Mouse (Mus musculus) left cerebral cortex, adult 9 months (tissue): Measurements from ENCODE around the gene Asap3.

Experiments used
- DNase-seq, 2 experiments: peaks; one replicate each; pipeline ENCODE4 v3.0.0; 2022; ENCODE audit warnings: low spot score in 2 of 2

The Asap3 gene

GRCm38 (mm10) chr4:136206033-136206893 lies at the start of gene Asap3:
Asap3 (plus strand) TSS chr4:136206365.
- DNase-seq: peak; percentile 52 to 84

DNA sequence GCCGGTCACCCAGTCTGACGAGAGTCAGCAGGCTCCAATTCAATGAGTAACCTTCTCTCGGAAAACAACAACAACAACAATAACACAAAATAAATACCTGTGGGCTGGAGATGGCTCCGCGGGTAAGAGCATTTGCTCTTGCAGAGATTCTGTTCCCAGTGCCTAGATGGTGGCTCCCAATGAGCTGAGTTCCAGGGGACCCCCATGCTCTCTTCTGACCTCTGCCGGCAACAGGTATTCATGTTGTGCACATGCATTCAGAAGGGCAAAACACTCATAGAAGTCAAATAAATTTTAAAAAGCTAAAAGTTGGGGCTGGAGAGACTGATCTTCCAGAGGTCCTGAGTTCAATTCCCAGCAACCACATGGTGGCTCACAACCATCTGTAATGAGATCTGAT lies 47.7 kb upstream of the Asap3 start:
- DNase-seq: no peak

DNA sequence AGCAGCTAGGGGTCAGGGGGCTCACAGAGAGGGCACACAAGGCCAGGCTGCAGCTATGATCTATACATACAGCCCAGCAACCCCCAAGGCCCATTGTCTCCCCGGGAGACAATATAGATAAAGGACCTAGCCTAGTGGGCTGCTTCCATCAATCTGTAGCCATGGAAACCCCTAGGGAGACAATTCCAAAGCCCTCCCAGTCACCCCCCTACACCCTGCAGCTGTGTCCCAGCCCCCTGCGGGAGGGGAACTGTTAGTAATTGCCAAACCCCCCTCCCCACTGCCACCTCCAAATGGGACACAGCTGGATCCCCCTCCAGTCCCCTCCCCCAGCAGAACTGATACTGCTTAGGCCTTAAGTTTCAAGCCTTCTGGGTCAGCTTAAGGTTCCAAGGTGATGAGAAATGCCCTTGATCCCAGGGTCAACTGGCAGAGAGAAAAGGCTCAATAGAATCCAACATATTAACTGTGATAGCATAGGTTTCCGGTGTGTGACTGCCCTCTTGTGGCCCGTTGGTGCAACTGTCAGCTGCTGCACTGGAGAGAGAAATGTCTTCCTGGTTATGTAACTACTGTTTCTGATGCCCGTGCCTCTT lies 46.3 kb upstream of the Asap3 start:
- peak in 1 of 2 experiments; percentile 86 for DNase-seq

- peak in 1 of 2 experiments; percentile 88 for DNase-seq
Measured at GRCm38 (mm10) chr4:136163448-136163847, 42.7 kb upstream of the Asap3 start.

- no peak for DNase-seq
Measured at GRCm38 (mm10) chr4:136164981-136165380, 41.2 kb upstream of the Asap3 start.

DNA sequence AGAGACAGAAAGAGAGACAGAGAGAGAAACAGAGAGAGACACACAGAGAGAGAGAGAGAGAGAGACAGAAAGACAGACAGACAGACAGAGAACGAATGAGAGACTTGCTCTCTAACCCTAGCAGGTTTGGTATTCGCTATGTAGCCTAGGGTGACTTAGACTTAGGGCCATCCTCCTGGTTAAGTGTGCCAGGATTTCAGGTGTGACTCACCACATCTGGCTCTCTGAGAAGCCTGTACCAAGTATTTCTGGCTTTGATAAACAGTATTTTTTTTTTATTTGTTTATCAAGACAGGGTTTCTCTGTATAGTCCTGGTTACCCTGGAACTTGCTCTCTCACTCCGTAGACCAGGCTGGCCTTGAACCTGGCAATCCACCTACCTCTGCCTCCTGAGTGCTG lies 38.5 kb upstream of the Asap3 start:
- no peak for DNase-seq

DNA sequence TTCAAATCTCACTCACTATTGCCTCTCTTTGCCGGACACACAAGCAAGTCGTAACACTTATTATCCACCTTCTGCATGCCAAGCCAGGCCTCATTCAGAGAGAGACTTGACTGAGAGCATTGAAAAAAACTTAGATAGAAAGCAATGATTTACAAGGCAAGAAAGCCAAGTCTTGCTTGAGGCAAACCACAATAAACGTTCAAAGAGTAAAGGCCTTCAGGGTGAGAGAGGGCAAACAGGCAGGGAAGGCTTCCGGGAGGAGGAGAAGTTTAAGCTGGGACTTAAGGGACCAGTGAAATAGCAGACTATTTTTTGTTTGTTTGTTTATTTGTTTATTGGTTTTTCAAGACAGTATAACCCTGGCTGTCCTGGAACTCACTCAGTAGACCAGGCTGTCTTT lies 35.8 kb upstream of the Asap3 start:
- no peak for DNase-seq

- no peak for DNase-seq
Measured at GRCm38 (mm10) chr4:136171455-136171854, 34.7 kb upstream of the Asap3 start.

- DNase-seq: no peak
Measured at GRCm38 (mm10) chr4:136172011-136172541, 34.1 kb upstream of the Asap3 start, which contains the start of gene E2f2. E2f2 (plus strand) TSS chr4:136172394.

GRCm38 (mm10) chr4:136172542-136173209 lies 33.5 kb upstream of the Asap3 start:
- DNase-seq: no peak

DNA sequence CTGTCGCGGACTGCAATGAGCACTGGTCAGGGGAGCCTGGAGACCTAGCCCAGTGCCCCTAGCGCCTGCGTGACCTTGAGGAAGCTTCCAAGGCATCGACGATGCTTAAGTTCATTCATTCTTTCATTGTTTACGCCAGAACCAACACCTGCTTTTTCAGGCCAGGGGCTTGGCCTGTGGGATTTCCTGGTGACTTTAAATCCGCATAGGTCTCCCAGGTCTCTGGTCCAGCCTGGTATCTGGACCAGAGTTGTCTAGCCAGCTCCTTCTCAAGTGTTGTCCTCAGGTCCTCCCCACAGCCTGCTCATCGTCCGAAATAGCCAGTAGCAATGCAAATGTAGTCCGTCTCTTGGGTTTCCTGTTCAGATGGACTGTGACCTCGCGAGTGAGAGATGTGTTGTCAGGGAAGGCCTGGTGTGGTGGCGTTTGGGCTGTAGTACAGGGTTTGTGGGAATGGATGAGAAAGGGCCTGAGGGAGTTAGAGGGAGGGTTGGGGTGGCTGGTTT lies 32.9 kb upstream of the Asap3 start:
- DNase-seq: no peak

DNA sequence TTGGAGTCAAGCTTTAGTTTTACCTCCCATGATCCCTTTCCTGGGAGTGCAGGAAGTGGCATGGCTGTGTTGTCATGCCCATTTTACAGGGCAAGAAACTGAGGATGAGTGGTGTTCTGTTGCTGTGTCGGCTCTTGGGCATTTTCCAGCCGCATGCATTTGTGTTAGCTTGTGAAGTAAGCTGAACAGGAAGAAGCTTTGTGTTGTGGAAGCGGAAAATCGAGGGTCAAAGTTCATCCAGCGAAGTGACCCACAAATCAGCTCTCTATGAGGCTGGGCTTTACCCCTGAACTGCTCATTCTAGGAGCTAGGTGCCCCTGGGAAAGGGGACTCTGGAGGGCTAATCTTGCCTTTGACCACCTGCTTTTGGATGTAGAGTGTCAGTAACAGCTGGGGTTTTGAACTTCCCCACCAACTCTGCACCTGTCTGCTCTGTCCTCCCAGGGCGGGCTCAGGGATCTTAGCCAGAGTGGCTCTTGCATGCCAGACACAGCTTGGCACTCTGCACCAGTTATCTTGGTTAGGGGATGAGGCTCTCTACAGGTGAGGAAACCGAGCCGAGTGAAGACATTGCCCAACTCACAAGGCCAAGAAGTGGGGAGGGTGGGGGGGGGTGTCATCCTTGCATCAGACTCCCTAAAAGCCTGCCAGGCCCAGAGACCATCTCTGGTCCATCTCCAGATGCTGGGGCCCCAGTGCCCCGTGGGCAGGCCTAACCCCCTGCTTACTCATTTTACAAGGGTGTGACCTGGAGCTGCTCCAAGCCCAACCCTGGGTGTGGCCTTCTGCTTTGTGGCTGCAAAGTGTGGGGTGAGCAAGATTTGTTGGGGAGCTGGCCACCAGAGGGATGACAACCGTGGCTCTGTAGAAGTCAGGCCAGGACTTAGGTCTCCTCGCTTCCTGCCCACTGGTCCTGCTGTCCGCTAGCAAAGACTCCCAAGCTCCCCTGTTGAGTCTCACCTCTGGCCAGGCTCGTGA lies 31.7 kb upstream of the Asap3 start:
- DNase-seq: no peak

- DNase-seq: no peak
Measured at GRCm38 (mm10) chr4:136176022-136176552, 30.1 kb upstream of the Asap3 start.

- no peak for DNase-seq
Measured at GRCm38 (mm10) chr4:136177244-136177611, 28.9 kb upstream of the Asap3 start.

GRCm38 (mm10) chr4:136177612-136178474 lies 28.3 kb upstream of the Asap3 start:
- no peak for DNase-seq

DNA sequence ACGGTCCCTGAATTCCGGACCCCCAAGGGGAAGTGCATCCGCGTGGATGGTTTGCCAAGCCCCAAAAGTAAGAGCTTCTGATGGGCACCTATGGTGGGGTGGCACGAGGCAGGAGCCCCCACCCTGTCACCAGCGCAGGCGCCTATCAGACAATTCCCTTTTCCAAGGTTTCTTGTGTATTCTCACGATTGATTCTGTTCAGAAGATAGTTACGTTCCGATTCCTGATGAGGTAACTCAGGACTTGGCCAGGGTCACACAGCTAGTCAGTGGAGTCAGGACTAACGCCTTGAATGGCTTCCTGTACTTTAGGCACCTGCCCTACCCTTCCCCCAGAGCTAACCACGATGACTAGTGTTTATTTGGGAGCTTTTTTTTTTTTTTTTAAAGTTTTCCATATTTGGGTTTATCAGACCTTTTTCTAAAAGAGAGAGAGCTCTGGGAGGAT lies 27.7 kb upstream of the Asap3 start:
- DNase-seq: no peak

DNA sequence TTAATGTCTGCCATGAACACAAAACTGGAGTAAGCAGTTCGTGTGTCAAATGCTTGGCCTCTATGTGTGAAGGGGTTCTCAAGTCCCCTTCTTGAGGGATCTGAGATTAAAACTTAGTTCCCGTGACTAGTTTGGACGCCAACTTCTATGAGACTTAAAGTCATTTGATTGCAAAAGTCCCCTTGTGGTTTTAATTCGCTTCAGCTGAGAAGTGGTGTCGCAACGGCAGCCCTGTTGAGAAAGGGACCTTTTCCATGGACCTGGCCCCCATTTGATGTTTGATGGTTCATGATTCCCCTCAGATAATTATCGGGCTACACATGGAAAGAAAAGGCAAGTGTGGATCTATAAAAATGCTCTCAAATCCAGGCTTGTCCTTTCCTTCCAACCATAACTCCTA lies 26.7 kb upstream of the Asap3 start:
- DNase-seq: no peak

DNA sequence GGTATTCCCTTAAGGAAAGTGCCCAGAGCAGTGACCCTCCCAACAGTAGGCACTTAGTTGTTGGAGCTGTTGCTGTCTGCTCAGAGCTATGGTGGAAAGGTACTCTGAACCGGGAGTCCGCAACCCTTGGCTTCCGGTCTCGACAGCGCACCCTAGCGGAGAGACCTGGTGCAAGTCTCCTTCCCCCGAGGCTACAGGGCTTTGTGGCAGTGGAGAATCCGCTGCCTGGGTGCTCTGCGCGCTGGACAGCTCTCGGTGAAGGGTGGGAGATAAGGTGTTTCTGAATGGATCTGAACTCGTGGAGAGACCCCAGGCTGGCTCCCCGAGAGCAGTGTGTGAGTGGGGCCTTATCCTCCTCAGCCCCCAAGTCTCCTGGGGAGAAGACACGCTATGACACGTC lies 26.2 kb upstream of the Asap3 start:
- DNase-seq: peak in 1 of 2 experiments; percentile 74
